Comparison of ENCODE assay signal across 19 mouse cellular contexts in the genomic region with DNA sequence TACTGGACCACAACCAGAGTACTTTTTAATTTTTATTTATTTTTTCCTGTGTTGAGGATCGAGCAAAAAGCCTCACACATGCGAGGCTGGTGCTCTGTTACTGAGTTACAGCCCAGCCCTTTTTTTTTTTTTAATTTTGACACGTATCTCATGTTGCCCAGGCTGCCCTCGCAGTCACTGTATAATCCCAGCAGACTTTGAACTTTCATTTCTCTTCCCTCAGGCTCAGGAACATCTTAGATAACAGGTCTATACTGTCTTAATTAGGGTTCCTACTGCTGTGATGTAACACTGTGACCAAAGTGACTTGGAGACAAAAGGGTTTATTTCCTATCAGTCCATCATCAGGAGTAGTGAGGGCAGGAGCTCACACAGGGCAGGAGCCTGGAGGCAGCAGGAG.
"Had no signal": no experiment of that assay in that cellular context is flagged by ENCODE, and none has a peak within 500 bp of the region (broad histone marks: within the 10 kb centered on the region; RNA-seq: fewer than 3 reads in every experiment).

No protein-coding gene starts in this region.

- H3K4me1 ChIP-seq: midbrain, embryonic 10.5 days; midbrain, embryonic 12.5 days; neural tube, embryonic 13.5 days; neural tube, embryonic 15.5 days; stomach, embryonic 15.5 days had no signal

- H3K27ac ChIP-seq: midbrain, embryonic 10.5 days; midbrain, embryonic 12.5 days; neural tube, embryonic 13.5 days; neural tube, embryonic 15.5 days; stomach, embryonic 15.5 days; stomach, postnatal 0 days had no signal

- H3K27me3 ChIP-seq: midbrain, embryonic 12.5 days; neural tube, embryonic 13.5 days; neural tube, embryonic 15.5 days; stomach, embryonic 15.5 days had no signal

- H3K4me3 ChIP-seq: midbrain, embryonic 10.5 days; midbrain, embryonic 12.5 days; myocyte; neural tube, embryonic 13.5 days; neural tube, embryonic 15.5 days; stomach, embryonic 15.5 days had no signal

- H3K9ac ChIP-seq: lung, embryonic 14.5 days; midbrain, embryonic 12.5 days; neural tube, embryonic 13.5 days; neural tube, embryonic 15.5 days; stomach, embryonic 15.5 days had no signal

- H3K9me3 ChIP-seq: midbrain, embryonic 10.5 days; midbrain, embryonic 12.5 days; neural tube, embryonic 13.5 days; neural tube, embryonic 15.5 days; stomach, embryonic 15.5 days had no signal

- H3K4me2 ChIP-seq: lung, embryonic 14.5 days; midbrain, embryonic 12.5 days; neural tube, embryonic 13.5 days; neural tube, embryonic 15.5 days; stomach, embryonic 15.5 days had no signal

- ATAC-seq: midbrain, embryonic 16.5 days had no signal

- DNase-seq: lung, embryonic 14.5 days; lung, postnatal 10 days; lung, postnatal 4 days; midbrain, embryonic 14.5 days; retina, postnatal 1 day; right cerebral cortex, adult 18-20 months; right cerebral cortex, postnatal 25 days; right cerebral cortex, postnatal 4 days; thymus, adult 2 months; thymus, postnatal 25 days; thymus, postnatal 4 days had no signal

- H3K36me3 ChIP-seq: midbrain, embryonic 10.5 days; midbrain, embryonic 12.5 days; neural tube, embryonic 13.5 days; neural tube, embryonic 15.5 days had no signal
